Mouse (Mus musculus) G1E (cell line): ENCODE results near the gene Cav1.

Experiments used
- CTCF ChIP-seq: IDR thresholded peaks from 2 replicates; pipeline ENCODE4 v1.5.1; 2012; ENCODE audit warnings: low read depth, low read length, inconsistent platforms, mixed read lengths
- GATA2 ChIP-seq: IDR thresholded peaks from 2 replicates; pipeline ENCODE4 v1.6.1; 2012; ENCODE audit warnings: low read depth, low read length, inconsistent platforms, borderline replicate concordance
- POLR2AphosphoS5 ChIP-seq: IDR thresholded peaks from 2 replicates; pipeline ENCODE4 v1.6.1; 2012; ENCODE audit warnings: low read depth, low read length, inconsistent platforms; ENCODE audit not compliant: insufficient replicate concordance

DNA sequence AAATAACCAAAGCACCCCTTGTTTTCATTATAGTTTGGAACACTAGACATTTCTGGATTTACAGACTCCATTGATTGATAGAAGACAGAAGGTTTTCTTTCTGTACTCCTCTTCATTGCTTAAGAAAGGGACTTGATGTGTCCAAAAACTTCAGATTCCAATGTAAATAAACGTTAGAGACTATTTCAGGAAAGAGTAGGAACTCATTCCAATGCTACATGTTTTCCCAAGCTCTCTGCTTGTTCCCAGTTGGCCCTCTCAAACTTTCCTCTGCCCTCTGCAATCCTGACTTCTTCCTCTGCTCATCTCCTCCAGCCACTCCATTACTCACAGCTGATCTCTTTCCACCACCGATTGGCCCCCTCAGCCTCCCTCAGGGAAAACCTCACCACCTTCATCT is 43.3 kb upstream of the Cav1 start:
- TF ChIP-seq CTCF (no peak), POLR2AphosphoS5 (no peak), GATA2 (no peak)
